18 mouse cellular contexts compared by ENCODE assay signal in the genomic region with DNA sequence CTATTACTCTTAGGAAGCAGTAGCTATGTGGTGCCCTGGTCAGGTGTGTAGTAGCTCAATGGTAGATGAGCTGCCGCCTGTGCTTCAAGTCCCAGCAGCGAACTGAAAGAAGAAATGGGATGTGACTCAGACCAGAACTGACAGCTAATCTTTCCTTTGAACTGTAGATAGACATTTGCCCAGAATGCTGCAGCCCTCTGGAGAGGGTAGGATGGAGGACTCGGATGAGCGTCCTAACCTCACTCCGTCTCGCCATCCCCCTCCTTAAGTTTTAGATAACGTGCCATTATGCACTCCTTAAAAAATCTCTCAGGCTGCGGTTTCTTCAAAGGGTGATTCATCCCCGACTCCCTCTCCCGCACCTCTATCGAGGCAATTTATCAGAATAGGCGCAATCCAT. TPM values are rescaled to one million over a fixed set of nuclear protein-coding genes. Genes with fewer than 3 reads are reported as not detected.
"Had no signal": no experiment of that assay in that cellular context is flagged by ENCODE, and none has a peak within 500 bp of the region (broad histone marks: within the 10 kb centered on the region; RNA-seq: fewer than 3 reads in every experiment).

No protein-coding gene starts in this region.

- H3K27ac ChIP-seq: kidney, postnatal 0 days; limb, embryonic 12.5 days; liver, embryonic 14.5 days; lung, embryonic 15.5 days; neural tube, embryonic 13.5 days; stomach, postnatal 0 days had no signal

- DNase-seq: kidney, adult 8-10 months; kidney, postnatal 36 days; layer of hippocampus, adult 9-11 months; layer of hippocampus, postnatal 36 days; right cerebral cortex, adult 18-20 months; right cerebral cortex, postnatal 25 days; thymus, postnatal 14 days had no signal

- H3K9ac ChIP-seq: limb, embryonic 12.5 days; liver, embryonic 14.5 days; lung, embryonic 15.5 days; midbrain, embryonic 12.5 days; neural tube, embryonic 13.5 days had no signal

- H3K27me3 ChIP-seq: limb, embryonic 12.5 days; lung, embryonic 15.5 days; neural tube, embryonic 13.5 days had no signal

- H3K4me2 ChIP-seq: limb, embryonic 12.5 days; lung, embryonic 15.5 days; midbrain, embryonic 12.5 days; neural tube, embryonic 13.5 days had no signal

- H3K9me3 ChIP-seq: limb, embryonic 12.5 days; lung, embryonic 15.5 days; midbrain, embryonic 12.5 days; neural tube, embryonic 13.5 days had no signal

- ATAC-seq: intestine, embryonic 16.5 days; midbrain, embryonic 16.5 days had no signal

- H3K4me3 ChIP-seq: limb, embryonic 12.5 days; lung, embryonic 15.5 days; midbrain, embryonic 12.5 days; neural tube, embryonic 13.5 days had no signal

RNA-seq across cellular contexts. Expression of gene Gm49510, which starts 20.4 kb away (rescaled TPM):
- total RNA-seq: megakaryocyte-erythroid progenitor cell, adult 5-6 weeks had no signal
- polyA plus RNA-seq: midbrain, embryonic 16.5 days; neural tube, embryonic 13.5 days; small intestine, adult 2 months had no signal
